Mouse (Mus musculus) adrenal gland, postnatal 25 days (tissue): ENCODE measurements around the gene Chic2. TPM values are rescaled to one million over a fixed set of nuclear protein-coding genes. Genes with fewer than 3 reads are reported as not detected.

Source experiments
- DNase-seq: peaks from one replicate; pipeline ENCODE4 v3.0.0; 2021; ENCODE audit warnings: mixed read lengths
- total RNA-seq: library from RNA; stranded (reverse); gene quantifications from 2 replicates; pipeline ENCODE4 v1.2.3, GENCODE M21; 2021

The Chic2 gene
- total RNA-seq, 1 experiment from 2014 or later: 29.6 TPM

- DNase-seq: no peak
Measured at GRCm38 (mm10) chr5:74975507-74975906, 69.1 kb downstream of the Chic2 start.

GRCm38 (mm10) chr5:74974726-74975411, 69.7 kb downstream of the Chic2 start:
- peak; percentile 94 for DNase-seq

- peak; percentile 5 for DNase-seq
Measured at GRCm38 (mm10) chr5:74974061-74974581, 70.5 kb downstream of the Chic2 start.

GRCm38 (mm10) chr5:74971418-74971817, 73.2 kb downstream of the Chic2 start:
- DNase-seq: no peak

GRCm38 (mm10) chr5:74969341-74969740, 75.2 kb downstream of the Chic2 start:
- no peak for DNase-seq

- no peak for DNase-seq
Measured at GRCm38 (mm10) chr5:74967882-74968281, 76.7 kb downstream of the Chic2 start.

GRCm38 (mm10) chr5:74966891-74967290, 77.7 kb downstream of the Chic2 start:
- DNase-seq: no peak

GRCm38 (mm10) chr5:74962771-74963170, 81.8 kb downstream of the Chic2 start:
- no peak for DNase-seq

GRCm38 (mm10) chr5:74960840-74961543, 83.6 kb downstream of the Chic2 start:
- peak; percentile 61 for DNase-seq

- DNase-seq: no peak
Measured at GRCm38 (mm10) chr5:74960306-74960705, 84.3 kb downstream of the Chic2 start.

- DNase-seq: no peak
Measured at GRCm38 (mm10) chr5:74957293-74958076, 87.1 kb downstream of the Chic2 start.

GRCm38 (mm10) chr5:74956335-74956734, 88.2 kb downstream of the Chic2 start:
- no peak for DNase-seq

GRCm38 (mm10) chr5:74955565-74955964, 89.0 kb downstream of the Chic2 start:
- no peak for DNase-seq

GRCm38 (mm10) chr5:74952938-74953337, 91.6 kb downstream of the Chic2 start:
- no peak for DNase-seq

GRCm38 (mm10) chr5:74951375-74951774, 93.2 kb downstream of the Chic2 start:
- DNase-seq: no peak

GRCm38 (mm10) chr5:74949298-74949697, 95.3 kb downstream of the Chic2 start:
- no peak for DNase-seq

- no peak for DNase-seq
Measured at GRCm38 (mm10) chr5:74948482-74948881, 96.1 kb downstream of the Chic2 start.

Other genes with a start within 250 kb of the Chic2 start
- gene Gsx2, start 30.8 kb upstream of the Chic2 start, total RNA-seq: not detected in 2 replicates
- gene Pdgfra, start 107.5 kb upstream of the Chic2 start, total RNA-seq: 20.0 and 22.9 TPM in 2 replicates